Mouse (Mus musculus) lung, embryonic 14.5 days (tissue): ENCODE results near the gene Eppin. TPM values are rescaled to one million over a fixed set of nuclear protein-coding genes. Genes with fewer than 3 reads are reported as not detected.

Experiments used
- ATAC-seq: fragments of 200-750 bp; cut with Nextera tagmentation; 2 replicates; pipeline ENCODE4 v1.8.0; 2017; ENCODE audit warnings: mild to moderate bottlenecking, moderate TSS enrichment, moderate library complexity; ENCODE audit not compliant: insufficient read depth
- DNase-seq: peaks from one replicate; pipeline ENCODE4 v3.0.0-alpha.2; 2015
- H3K27ac ChIP-seq: fragments of 300-500 bp; sonication (generic); 2 replicates; pipeline ENCODE4 v1.5.1; 2014; ENCODE audit warnings: low read depth, mild to moderate bottlenecking, moderate library complexity
- H3K27me3 ChIP-seq: fragments of 300-500 bp; sonication (generic); 2 replicates; pipeline ENCODE4 v1.6.1; 2014; ENCODE audit warnings: low read length, control low read depth; ENCODE audit not compliant: insufficient read depth
- H3K36me3 ChIP-seq: fragments of 300-500 bp; sonication (generic); 2 replicates; pipeline ENCODE4 v1.6.1; 2014; ENCODE audit warnings: control low read depth; ENCODE audit not compliant: insufficient read depth
- H3K4me1 ChIP-seq: fragments of 300-500 bp; sonication (generic); 2 replicates; pipeline ENCODE4 v1.6.1; 2014; ENCODE audit warnings: antibody characterized with exemption, control low read depth; ENCODE audit not compliant: insufficient read depth
- H3K4me2 ChIP-seq: fragments of 300-500 bp; sonication (generic); 2 replicates; pipeline ENCODE4 v1.6.1; 2014; ENCODE audit warnings: mild to moderate bottlenecking
- H3K4me3 ChIP-seq: fragments of 300-500 bp; sonication (generic); 2 replicates; pipeline ENCODE4 v1.5.1; 2014; ENCODE audit warnings: low read depth, low read length
- H3K9ac ChIP-seq: fragments of 300-500 bp; sonication (generic); 2 replicates; pipeline ENCODE4 v1.6.1; 2014
- H3K9me3 ChIP-seq: fragments of 300-500 bp; sonication (generic); 2 replicates; pipeline ENCODE4 v1.6.1; 2016; ENCODE audit warnings: low read depth, low read length, control low read depth
- CTCF ChIP-seq: IDR thresholded peaks from 2 replicates; pipeline ENCODE4 v1.5.1; 2016; ENCODE audit warnings: antibody characterized with exemption, low read depth
- WGBS: fragments of 180-500 bp; shearing (Covaris S2); extraction: QIAGEN DNeasy Blood & Tissue Kit; methylation state at CpG from one replicate; pipeline ENCODE4 v1.1.7; 2014; 5-methylcytosine and 5-hydroxymethylcytosine counted together
- polyA plus RNA-seq: library from polyadenylated mRNA; unstranded; fragments of >200 nt; fragmentation: Nextera tagmentation; extraction: Ambion mirVana; gene quantifications from 2 replicates; pipeline ENCODE4 v1.2.1, GENCODE M21; 2014

Gene Eppin
- polyA plus RNA-seq, 1 experiment from 2014 or later: not detected

DNA sequence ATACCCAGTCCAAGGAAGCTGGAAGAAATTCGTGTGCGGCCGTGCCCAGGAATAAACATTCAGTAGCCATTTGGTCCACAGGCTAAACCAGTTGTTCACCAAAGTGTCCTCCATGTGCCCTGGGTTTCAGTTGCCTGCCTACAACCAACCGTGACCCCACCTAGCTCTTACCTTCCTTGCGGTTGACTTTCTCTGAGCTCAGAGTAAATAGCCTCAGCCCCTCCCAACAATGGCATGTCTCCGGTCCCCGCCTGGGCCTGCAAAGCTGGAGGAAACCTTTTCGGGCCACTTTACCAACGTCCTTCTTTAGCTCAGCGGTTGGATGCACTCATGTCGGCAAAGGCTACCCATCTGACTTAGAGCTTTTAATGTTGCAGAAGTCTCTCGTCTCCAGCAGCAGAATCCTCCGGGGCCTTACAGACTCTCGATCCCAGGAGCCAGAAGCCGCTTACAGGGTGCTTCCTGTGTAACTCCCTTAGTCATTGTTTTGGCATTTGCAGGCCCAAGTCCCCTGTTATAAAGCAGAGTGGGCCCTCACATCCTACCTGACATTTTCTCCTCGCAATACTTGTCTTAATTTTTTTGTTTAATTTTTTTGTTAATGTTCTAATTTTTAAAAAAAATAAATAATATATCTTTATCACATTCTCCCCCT, 34.3 kb downstream of the Eppin start:
- Histone ChIP-seq H3K4me2 (0 out of 2 replicates have a peak overlapping the region, but pooled peaks have one; percentile 19), H3K27ac (peak overlapping the region; percentile 59), H3K9ac (no peak overlapping the region), H3K4me3 (no peak overlapping the region), H3K4me1 (0 out of 2 replicates have a peak, but pooled peaks cover 2% of the 10 kb centered on the region), H3K36me3 (no peaks in the 10 kb centered on the region), H3K27me3 (peaks cover 7% of the 10 kb centered on the region; the same call in 1 of the 2 replicates), H3K9me3 (no peaks in the 10 kb centered on the region)
- ATAC-seq (no peak), DNase-seq (peak; percentile 45)
- no peak for TF ChIP-seq CTCF
- 33% methylated on average over 16 of the region's 16 CpGs for WGBS

DNA sequence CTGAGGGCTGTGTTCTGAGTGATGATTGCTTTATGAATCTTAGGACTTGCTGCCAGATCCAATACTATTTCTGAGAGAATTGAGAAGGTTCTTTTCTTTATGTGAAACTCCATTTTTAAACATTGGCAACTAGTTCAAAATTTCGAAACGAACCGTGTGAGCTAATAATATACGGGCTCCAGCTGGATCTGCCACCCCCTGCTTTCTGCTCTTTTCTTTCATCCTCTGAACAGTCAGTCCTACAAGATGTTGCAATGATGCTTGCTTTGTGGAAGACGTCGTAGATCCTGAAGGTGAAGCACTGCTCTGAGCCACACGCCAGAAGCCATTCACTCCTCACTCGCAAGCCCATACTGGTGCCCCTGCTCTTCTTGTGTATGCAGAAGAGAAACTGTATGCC, 35.0 kb downstream of the Eppin start:
- no peak for ATAC-seq
- Histone ChIP-seq H3K9ac (no peak overlapping the region), H3K4me3 (no peak overlapping the region), H3K27me3 (peaks cover 5% of the 10 kb centered on the region; the same call in 1 of the 2 replicates), H3K27ac (peak overlapping the region; percentile 59; the same call in 1 of the 2 replicates), H3K36me3 (no peaks in the 10 kb centered on the region), H3K4me2 (no peak overlapping the region), H3K9me3 (no peaks in the 10 kb centered on the region), H3K4me1 (0 out of 2 replicates have a peak, but pooled peaks cover 2% of the 10 kb centered on the region)
- no peak for TF ChIP-seq CTCF
- 66% methylated on average over 8 of the region's 8 CpGs for WGBS
- no peak for DNase-seq

DNA sequence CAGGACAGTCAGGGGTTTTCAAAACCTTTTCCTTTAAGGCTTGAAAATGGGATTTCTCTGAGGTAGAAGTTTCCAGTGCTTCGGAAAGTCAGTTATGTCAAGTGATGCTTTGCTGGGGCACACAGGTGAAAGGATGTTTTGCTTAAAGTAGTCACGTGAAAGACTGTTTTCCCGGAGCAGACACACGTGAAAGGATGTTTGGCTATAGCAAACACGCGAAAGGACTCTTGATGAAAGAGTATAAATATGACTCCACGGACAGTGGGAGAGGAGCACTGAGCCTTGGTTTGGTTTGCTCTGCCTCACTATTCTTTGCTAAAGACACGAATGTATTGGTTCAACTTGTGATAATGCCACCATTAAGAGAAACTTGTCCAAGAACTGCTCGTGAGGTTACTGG, 41.9 kb downstream of the Eppin start:
- H3K4me3 ChIP-seq: no peak overlapping the region
- no peak for TF ChIP-seq CTCF
- no peak overlapping the region for H3K27ac ChIP-seq
- ATAC-seq (no peak), DNase-seq (no peak)
- no peaks in the 10 kb centered on the region for H3K4me1 ChIP-seq
- H3K27me3 ChIP-seq: no peaks in the 10 kb centered on the region
- WGBS: 60% methylated on average over 9 of the region's 9 CpGs
- H3K9me3 ChIP-seq: no peaks in the 10 kb centered on the region
- no peaks in the 10 kb centered on the region for H3K36me3 ChIP-seq
- H3K9ac ChIP-seq: no peak overlapping the region
- H3K4me2 ChIP-seq: no peak overlapping the region

DNA sequence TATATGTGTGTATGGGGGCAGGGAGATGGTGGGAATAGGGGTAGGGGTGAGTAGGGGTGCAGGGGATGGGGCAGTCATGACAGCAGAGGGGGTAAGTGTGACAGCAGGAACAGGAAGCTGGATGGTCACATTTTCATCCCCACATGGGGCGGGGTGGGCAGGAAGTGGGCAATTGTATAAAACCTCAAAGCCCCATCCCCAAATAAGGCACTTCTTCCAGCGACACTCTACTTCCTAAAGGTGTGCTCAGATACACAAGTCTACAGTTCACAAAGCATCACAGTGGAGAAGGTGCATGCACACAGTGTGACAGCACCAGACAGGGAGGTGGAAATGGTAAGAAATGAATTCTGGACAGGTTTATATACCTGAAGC, 42.5 kb downstream of the Eppin start:
- Histone ChIP-seq H3K9me3 (no peaks in the 10 kb centered on the region), H3K4me2 (no peak overlapping the region), H3K9ac (no peak overlapping the region), H3K36me3 (no peaks in the 10 kb centered on the region), H3K27me3 (no peaks in the 10 kb centered on the region), H3K4me3 (no peak overlapping the region), H3K27ac (no peak overlapping the region), H3K4me1 (no peaks in the 10 kb centered on the region)
- DNase-seq (no peak), ATAC-seq (no peak)
- 72% methylated on average over 2 of the region's 2 CpGs for WGBS
- no peak for TF ChIP-seq CTCF

DNA sequence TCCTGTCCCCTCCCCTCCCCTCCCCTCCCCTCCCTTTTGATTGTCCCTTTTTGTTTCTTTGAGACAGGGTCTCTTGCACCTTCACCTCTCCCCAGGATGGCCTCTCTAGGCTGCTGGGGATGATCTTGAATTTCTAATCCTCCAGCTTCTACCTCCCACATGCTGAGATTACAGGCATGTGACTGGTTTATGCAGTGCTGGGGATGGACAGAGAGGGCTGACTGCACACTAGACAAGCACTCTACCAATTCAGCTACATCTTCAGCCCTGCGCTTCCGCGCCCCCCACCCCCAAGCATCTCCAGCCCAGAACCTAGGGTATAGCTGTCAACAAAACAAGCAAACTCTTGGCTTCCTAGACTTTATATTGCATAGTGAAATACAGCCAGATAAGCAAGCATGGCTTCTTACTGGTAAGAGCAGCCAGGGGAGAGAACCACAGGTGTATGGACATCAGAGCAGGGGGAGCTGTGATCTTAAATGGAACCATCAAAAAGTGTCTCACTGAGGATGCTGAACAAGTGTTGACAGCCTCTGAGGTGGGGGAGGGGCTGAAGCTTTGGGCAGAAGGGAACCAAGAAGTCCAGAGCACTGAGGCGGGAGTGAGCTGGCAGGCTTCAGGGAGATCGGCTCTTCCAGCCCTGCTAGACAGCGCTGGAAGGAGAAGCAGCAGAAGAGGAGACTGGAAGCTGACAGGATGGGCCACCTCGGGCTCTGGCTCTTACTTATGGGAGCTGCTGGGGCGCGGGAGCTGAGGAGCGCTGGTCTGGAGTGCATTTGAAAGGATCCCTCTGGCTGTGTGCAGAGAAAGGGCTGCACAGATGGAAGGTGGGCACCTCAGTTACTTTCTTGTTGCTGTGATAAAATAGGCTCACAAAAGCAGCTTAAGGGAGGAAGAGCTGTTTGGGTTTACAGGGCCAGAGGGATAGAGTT, 43.2 kb downstream of the Eppin start:
- H3K9me3 ChIP-seq: no peaks in the 10 kb centered on the region
- DNase-seq (no peak), ATAC-seq (no peak)
- H3K4me3 ChIP-seq: no peak overlapping the region
- WGBS: 24% methylated on average over 10 of the region's 10 CpGs
- no peaks in the 10 kb centered on the region for H3K27me3 ChIP-seq
- H3K27ac ChIP-seq: no peak overlapping the region
- no peak for TF ChIP-seq CTCF
- H3K4me2 ChIP-seq: no peak overlapping the region
- H3K36me3 ChIP-seq: no peaks in the 10 kb centered on the region
- H3K9ac ChIP-seq: no peak overlapping the region
- H3K4me1 ChIP-seq: no peaks in the 10 kb centered on the region

DNA sequence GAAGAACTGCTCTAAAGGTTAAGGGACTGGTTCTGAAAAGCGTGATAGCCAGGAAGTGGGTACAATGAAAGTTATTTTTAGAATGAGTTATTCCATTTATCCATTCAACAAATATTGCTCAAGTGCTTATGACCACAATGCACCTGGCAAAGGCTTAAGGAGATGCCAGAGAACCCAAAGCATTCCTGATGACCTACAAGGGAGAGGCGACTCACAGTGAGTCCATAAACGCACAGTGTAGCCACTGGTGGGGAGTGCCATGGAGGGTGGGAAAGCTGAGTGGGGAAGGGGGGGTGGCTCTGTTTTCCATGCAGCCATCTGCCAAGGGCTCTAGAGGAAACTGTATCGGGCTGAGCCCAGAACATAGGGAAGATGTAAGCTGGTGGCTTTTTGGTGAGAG, 44.1 kb downstream of the Eppin start:
- Histone ChIP-seq H3K27me3 (no peaks in the 10 kb centered on the region), H3K36me3 (no peaks in the 10 kb centered on the region), H3K9ac (no peak overlapping the region), H3K4me1 (peaks cover 4% of the 10 kb centered on the region; the same call in 1 of the 2 replicates), H3K9me3 (no peaks in the 10 kb centered on the region), H3K27ac (no peak overlapping the region), H3K4me2 (no peak overlapping the region), H3K4me3 (no peak overlapping the region)
- DNase-seq (no peak), ATAC-seq (peak; percentile 62)
- TF ChIP-seq CTCF: no peak
- WGBS: 33% methylated on average over 4 of the region's 4 CpGs

DNA sequence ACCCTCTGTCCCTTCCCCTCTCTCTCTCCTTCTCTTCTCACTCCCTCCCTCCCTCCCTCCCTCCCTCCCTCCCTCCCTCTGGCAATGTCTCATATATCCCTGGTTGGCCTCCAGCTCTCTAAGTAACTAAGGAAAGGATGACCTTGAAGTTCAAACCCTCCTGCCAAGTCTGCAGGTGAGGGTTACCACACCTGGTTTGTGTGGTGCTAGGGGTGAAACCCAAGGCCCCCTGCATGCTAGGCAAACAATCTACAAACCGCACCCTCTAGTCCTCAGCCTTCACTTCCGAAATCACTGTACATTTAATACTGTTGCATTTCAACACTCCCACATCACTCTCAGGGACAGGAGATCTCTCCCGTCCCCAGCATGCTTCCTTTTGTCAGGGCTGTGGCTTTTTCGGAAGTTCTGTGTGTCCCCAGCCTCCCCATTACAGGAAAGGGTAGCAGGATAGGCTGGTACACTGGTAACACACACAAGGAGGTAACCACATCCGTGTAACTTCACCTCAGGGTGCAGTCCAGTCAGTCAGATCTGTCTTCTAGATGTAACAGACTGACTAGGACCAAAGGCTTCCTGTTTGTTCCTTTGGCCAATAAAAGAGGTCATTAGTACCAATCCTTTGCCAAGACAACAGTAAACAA, 48.8 kb downstream of the Eppin start:
- peaks cover 4% of the 10 kb centered on the region; the same call in 1 of the 2 replicates for H3K4me1 ChIP-seq
- no peaks in the 10 kb centered on the region for H3K36me3 ChIP-seq
- DNase-seq (no peak), ATAC-seq (no peak)
- H3K27me3 ChIP-seq: no peaks in the 10 kb centered on the region
- H3K27ac ChIP-seq: 0 out of 2 replicates have a peak overlapping the region, but pooled peaks have one; percentile 30
- WGBS: 39% methylated on average over 5 of the region's 5 CpGs
- H3K4me2 ChIP-seq: no peak overlapping the region
- H3K4me3 ChIP-seq: no peak overlapping the region
- TF ChIP-seq CTCF: no peak
- H3K9ac ChIP-seq: no peak overlapping the region
- no peaks in the 10 kb centered on the region for H3K9me3 ChIP-seq
